Mouse (Mus musculus) urinary bladder, adult 2 months (tissue): ENCODE data around the gene Eif4ebp2. TPM values are rescaled to one million over a fixed set of nuclear protein-coding genes. Genes with fewer than 3 reads are reported as not detected.

ENCODE experiments used
- DNase-seq: peaks from one replicate; pipeline ENCODE4 v3.0.0; 2022; ENCODE audit warnings: low spot score
- polyA plus RNA-seq: library from polyadenylated mRNA; depleted of rRNA; stranded (reverse); fragments of >200 nt; gene quantifications from 2 replicates; pipeline ENCODE4 v1.2.3, GENCODE M21; 2012

The Eif4ebp2 gene
- polyA plus RNA-seq, 1 experiment: 60.2 TPM

DNA sequence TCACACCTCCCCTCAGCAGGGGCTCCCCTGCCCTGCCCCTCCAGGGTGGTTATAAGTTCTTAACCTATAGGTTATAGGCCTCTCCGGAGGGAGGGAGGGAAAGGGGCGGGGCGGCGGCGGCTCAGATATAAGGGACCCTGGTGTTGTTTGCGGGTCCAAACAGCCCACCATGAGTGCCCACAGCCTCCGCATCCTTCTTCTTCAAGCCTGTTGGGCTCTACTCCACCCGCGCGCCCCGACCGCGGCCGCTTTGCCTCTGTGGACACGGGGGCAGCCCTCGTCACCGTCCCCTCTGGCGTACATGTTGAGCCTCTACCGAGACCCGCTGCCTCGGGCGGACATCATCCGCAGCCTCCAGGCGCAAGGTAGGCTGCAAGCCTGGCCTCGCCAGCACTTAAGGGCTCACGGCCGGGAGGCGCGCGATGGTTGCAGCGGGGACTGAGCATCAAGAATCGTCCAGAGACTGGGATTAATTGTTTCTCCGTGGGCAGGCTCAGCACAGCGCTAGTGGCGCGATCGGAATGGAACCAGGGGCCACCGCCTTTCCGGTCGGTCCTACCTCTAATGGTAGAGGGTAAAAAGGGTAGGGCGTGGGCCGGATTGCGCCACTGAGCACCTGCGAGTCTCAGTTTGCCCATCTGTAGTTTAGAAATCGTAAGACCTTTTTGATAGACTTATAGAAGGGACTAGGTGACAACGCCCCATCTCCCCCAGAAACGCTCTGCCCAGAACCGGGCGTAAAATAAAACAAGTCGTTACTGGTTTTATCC is 34.1 kb downstream of the Eif4ebp2 start:
- no peak for DNase-seq

- no peak for DNase-seq
Measured at GRCm38 (mm10) chr10:61417672-61418071, 34.8 kb downstream of the Eif4ebp2 start, which contains the start of gene Nodal. Nodal (plus strand) TSS chr10:61417972.

DNA sequence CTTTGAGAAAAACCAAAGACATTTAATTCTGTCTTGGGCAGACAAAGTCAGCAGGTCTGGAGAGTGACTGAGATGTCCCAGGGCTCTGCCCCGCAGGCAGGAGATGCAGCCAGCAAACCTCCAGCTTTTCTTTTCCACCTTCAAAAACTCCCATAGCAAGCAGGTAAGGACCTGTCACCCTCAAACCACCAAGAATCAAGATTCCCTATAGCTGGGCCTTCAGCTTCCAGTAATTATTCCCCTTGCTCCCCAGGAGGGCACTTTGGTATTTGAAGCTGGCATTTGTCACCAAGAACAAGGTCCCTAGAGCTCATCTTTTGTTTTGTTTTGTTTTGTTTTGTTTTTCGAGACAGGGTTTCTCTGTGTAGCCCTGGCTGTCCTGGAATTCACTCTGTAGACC is 35.4 kb downstream of the Eif4ebp2 start:
- DNase-seq: no peak

- DNase-seq: no peak
Measured at GRCm38 (mm10) chr10:61416561-61416960, 35.9 kb downstream of the Eif4ebp2 start.

DNA sequence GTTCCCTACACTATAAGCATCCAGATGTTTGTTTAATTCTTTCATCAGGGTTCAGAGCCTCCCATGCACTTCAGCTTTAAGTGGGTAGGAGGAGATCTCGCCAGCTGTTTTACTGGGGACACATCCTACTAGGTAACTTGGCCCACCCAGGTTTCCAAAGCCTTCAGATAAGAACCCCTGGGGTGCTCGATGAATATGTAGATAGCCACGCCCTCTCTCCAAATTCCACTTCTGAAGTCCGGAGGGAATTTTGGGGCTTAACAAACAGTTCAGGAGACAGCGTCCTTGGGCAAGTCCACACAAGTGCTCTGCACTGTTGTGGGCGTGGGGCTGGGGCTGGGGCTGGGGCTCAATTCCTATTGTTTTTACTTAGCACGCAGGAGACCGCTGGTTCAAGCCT is 36.6 kb downstream of the Eif4ebp2 start:
- DNase-seq: no peak

DNA sequence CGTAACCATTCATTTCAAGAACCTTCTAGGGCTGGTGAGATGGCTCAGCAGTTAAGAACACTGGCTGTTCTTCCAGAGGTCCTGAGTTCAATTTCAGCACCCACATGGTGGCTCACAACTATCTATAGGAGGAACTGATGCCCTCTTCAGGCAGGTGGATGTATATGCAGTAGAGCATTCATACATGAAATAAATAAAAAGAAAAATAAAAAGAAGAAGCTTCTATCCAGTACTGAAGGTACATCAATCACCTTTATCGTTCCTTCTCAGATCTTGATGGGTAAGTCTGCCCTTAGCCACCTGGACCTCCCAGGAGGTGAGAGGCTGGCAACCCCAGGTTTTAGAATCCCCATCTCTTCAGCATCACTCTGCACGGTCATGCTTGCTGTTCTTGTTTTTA is 37.2 kb downstream of the Eif4ebp2 start:
- no peak for DNase-seq

DNA sequence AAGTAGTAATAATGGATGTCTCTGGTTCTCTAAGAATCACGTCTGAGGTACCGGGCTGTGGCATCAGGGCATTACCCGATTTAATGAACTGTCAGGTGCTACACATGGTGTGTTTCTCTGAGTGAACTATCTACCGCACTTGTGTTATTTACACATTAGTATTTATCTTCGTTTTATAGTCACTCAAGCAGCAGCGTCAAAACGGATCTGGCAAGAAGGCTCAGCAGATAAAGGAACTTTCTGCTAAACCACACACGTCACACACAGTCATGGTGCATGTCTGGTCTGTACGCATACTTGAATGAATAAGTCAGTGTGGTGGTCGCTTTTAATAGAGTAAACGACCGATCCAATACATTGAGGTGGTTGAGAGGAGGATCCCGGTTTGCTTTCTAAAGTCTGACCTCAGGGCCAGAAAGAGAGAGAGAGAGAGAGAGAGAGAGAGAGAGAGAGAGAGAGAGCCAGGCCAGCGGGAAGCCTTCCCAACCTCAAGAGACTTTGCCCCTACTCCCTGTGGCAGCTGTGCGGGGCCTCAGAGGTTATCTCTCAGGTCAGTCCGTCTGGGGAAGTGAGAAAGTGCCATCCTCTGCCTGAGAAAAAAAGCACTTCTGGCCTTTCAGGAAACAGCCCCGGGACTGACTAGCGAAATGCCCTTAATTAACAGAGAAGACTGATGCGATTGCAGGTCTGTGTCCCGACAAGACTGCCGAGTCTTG is 39.4 kb downstream of the Eif4ebp2 start:
- DNase-seq: no peak

DNA sequence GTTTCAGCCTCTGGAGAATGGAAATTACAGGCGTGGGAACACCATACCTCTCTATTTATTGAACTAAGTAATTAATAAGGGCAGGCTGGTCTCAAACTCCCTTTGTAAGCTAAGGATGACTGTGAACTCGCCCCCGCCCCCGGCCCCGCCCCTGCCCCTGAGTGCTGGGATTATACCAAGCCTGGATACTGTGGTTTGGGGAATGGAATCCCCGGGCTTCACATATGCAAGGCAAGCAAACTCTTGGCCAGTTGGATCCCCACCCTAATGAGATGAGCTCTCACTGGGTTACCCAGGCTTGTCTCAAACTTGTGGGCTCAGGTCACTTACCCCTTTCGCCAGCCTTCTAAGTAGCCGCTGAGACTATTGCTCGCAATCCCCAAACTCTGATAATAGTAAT is 42.3 kb downstream of the Eif4ebp2 start:
- DNase-seq: no peak

- no peak for DNase-seq
Measured at GRCm38 (mm10) chr10:61409776-61410175, 42.7 kb downstream of the Eif4ebp2 start.

- no peak for DNase-seq
Measured at GRCm38 (mm10) chr10:61405958-61406357, 46.5 kb downstream of the Eif4ebp2 start.

- DNase-seq: no peak
Measured at GRCm38 (mm10) chr10:61402911-61403310, 49.5 kb downstream of the Eif4ebp2 start.

- no peak for DNase-seq
Measured at GRCm38 (mm10) chr10:61402480-61402879, 50.0 kb downstream of the Eif4ebp2 start.

GRCm38 (mm10) chr10:61400407-61400806 is 52.1 kb downstream of the Eif4ebp2 start:
- DNase-seq: no peak

DNA sequence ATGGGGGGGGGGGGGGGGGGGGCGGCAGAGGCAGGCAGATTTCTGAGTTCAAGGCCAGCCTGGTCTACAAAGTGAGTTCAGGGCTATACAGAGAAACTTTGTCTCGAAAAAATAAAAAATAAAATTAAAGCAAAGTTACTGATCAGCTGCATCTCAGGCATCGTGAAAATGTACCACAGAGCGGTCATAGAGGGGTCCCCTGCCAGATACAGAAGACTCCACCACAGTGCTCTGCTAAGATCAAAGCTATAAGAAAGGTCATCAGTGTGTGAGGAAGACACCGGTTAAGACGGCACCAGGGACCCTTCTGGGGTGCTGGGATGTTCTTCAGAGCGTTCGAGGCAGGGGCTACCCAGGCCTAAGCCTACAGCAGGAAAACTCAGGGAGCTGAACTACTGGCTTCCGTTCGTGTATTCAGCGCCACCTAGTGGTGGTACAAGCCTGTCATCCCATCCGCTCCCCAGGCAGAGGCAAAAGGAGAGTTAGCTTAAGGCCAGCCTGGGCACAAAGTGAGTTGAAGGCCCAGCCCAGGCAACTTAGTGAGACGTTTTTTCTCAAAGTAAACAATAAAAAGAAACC is 53.2 kb downstream of the Eif4ebp2 start:
- DNase-seq: peak; percentile 31

GRCm38 (mm10) chr10:61398125-61398524 is 54.3 kb downstream of the Eif4ebp2 start:
- DNase-seq: no peak

DNA sequence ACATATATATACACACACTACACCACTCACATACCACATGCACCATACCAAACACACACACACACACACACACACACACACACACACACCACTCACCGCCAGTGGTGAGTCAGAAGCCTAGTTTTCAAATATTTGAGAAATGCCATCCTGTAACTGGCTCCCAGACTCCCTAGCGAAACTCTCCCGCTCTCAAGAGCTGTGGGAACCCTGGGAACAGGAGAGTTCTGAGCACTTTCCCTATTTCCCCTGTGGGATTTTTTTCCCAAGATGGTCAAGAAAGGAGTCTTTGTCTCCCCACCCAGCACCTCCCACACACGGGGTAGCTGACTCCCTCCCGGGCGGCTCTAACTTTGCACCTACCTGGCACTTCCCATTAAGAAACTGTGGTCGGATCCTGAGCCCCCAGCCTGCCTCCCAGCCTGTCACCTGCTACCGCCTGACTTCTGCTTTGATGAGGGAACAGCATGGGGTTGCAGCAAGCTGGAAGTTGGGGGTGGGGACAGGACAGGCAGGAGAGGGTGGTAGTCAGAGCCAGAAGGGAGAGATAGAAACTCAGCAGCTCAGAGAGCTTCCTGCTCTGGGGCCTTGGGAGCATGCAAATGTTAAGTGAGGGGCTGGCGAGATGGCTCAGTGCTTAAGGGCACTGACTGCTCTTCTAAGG is 57.9 kb downstream of the Eif4ebp2 start:
- no peak for DNase-seq

DNA sequence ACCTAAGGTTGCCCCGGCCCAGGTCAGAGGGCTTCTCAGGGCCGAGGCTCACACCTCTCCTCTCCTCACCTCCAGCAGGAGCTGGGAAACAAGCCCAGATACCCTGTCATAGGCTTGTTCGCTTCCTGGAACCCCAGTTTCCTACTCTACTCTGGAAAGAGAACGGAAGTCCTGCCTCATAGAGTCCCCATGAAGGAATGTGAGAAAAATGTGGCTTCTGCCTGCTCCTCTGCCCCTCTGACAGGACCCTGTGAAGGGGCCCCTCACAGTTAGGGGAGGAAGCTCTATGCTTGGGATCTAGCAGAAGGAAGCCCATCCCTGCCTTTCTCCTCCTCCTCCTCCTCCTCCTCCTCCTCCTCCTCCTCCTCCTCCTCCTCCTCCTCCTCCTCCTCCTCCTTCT is 59.9 kb downstream of the Eif4ebp2 start:
- no peak for DNase-seq

DNA sequence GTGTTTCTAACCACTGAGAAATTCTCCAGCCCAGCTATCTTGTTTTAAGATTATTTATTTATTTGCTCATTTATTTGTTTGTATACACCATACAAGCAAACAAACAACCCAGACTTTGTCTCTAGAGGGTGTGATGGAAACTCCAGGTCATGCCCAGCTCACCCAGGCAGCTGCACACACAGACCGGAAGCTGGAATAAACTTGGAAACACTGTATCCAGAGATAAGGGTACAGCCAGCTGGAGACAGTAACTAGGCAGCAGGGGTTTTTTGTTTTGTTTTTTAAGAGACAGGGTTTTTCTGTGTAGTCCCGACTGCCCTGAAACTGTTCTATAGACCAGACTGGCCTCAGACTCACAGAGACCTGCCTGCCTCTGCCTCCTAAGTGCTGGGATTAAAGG is 62.3 kb downstream of the Eif4ebp2 start:
- DNase-seq: no peak

DNA sequence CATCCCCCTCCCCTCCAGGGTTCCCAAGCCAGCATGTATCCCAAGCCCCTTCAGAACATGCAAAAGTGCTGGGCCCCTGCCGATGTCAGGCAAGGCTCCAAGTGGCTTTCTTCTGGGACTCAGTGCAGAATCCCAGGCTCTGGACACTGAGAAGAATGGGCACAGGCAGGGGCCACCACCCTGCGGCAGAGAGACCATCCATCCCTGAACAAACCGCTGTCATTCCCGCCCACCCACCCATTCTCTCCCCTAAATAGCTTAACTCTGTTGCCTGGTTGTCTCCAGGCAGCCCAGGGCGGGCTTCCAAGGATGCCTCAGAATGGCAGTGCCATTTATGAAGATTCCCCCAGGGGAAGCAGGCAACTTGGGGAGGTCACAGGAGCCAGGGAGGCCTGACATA is 63.4 kb downstream of the Eif4ebp2 start:
- DNase-seq: no peak

DNA sequence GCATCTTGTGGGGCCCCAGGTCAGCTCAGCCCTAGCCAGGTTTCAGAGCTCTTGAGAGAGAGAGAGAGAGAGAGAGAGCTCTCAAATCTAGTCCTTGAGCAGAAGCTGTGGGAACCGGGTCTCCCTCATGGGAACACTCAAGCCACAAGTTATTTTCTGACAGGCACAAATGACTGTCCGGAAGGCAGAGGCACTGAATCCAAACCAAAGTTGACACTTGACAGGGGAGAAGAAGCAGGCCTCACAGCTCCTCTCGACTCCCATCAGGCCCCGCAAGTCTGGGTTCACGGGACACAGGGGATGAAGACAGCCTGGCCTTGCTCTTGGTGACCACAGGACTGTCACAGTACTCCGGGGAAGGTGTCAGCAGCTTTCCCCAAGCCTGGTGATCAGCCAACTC is 66.2 kb downstream of the Eif4ebp2 start:
- DNase-seq: no peak

GRCm38 (mm10) chr10:61385174-61385573 is 67.3 kb downstream of the Eif4ebp2 start:
- DNase-seq: no peak

DNA sequence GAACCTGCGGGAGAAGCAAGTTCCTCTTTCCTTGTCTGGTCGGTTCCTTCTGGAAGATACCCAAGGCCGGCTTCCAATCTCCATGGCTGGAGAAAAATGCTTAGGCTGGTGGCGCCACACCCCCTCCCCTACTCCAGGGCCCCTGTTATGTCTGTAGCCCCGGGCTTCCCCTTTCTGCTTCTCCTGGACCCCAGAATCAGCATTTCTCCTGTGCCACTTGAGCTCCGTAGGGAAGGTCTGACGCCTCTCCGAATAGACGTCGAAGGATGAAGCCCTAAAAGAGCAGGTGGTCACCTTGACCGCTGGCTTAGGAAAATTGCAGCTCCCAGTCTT is 68.8 kb downstream of the Eif4ebp2 start:
- DNase-seq: no peak
